Mouse (Mus musculus): ENCODE results near the gene Olfr167.

DNA sequence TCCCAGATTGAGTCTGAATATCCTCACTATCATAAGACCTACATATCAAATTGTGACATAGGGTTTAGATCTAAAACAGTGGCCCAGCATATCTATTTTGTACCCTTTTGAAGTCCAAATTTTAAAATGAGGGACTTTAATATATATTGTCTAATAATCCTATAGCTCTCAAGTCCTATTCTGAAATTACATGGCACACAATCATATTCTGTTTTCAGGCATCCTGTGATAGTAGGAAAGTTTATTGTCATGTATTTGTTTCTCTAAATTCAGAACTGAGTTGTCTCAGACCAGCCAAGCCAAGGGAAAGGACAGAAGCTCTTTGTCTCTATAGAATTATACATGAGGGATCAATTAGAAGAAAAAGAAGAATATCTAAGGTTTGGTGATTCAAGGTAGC lies 38.7 kb downstream of the Olfr167 start, which contains the start of gene Olfr166:
- TF ChIP-seq GATA1 (IDR thresholded peaks at IDR 0.05; ENCODE audit: borderline replicate concordance, low read length) (no peak), FLI1 (IDR thresholded peaks at IDR 0.05; ENCODE audit: low read length) (no peak)

Data from megakaryocyte, embryonic 14.5 days (primary cell).